Mouse (Mus musculus) midbrain, embryonic 16.5 days (tissue): ENCODE results near the gene Grtp1. TPM values are rescaled to one million over a fixed set of nuclear protein-coding genes. Genes with fewer than 3 reads are reported as not detected.

ENCODE experiments used
- ATAC-seq: fragments of 200-750 bp; cut with Nextera tagmentation; 2 replicates; pipeline ENCODE4 v1.8.0; 2017; ENCODE audit warnings: moderate TSS enrichment
- H3K27ac ChIP-seq: fragments of 300-500 bp; sonication (generic); 2 replicates; pipeline ENCODE4 v1.5.1; 2014; ENCODE audit warnings: mild to moderate bottlenecking, low read length, mixed read lengths
- H3K27me3 ChIP-seq: fragments of 300-500 bp; sonication (generic); 2 replicates; pipeline ENCODE4 v1.6.1; 2014; ENCODE audit warnings: low read depth, low read length, mixed read lengths; ENCODE audit not compliant: control insufficient read depth, insufficient read depth
- H3K36me3 ChIP-seq: fragments of 300-500 bp; sonication (generic); 2 replicates; pipeline ENCODE4 v1.6.1; 2014; ENCODE audit warnings: mild to moderate bottlenecking, low read length, moderate library complexity, mixed read lengths; ENCODE audit not compliant: control insufficient read depth, insufficient read depth
- H3K4me1 ChIP-seq: fragments of 300-500 bp; sonication (generic); 2 replicates; pipeline ENCODE4 v1.6.1; 2014; ENCODE audit warnings: mild to moderate bottlenecking, low read length, mixed read lengths; ENCODE audit not compliant: control insufficient read depth, insufficient read depth
- H3K4me2 ChIP-seq: fragments of 300-500 bp; sonication (generic); 2 replicates; pipeline ENCODE4 v1.6.1; 2014; ENCODE audit warnings: mild to moderate bottlenecking, low read length, mixed read lengths
- H3K4me3 ChIP-seq: fragments of 300-500 bp; sonication (generic); 2 replicates; pipeline ENCODE4 v1.5.1; 2014; ENCODE audit warnings: low read depth, mild to moderate bottlenecking, low read length, moderate library complexity, mixed read lengths
- H3K9ac ChIP-seq: fragments of 300-500 bp; sonication (generic); 2 replicates; pipeline ENCODE4 v1.6.1; 2014; ENCODE audit warnings: low read depth, low read length, mixed read lengths
- H3K9me3 ChIP-seq: fragments of 300-500 bp; sonication (generic); replicated peaks from 2 replicates; pipeline ENCODE4 v1.6.1; 2014; ENCODE audit warnings: mild to moderate bottlenecking, low read length, mixed read lengths; ENCODE audit not compliant: control insufficient read depth, poor library complexity, severe bottlenecking
- whole genome bisulfite sequencing: fragments of 180-500 bp; shearing (Covaris S2); extraction: QIAGEN DNeasy Blood & Tissue Kit; methylation state at CpG from one replicate; pipeline ENCODE4 v1.1.7; 2014; 5-methylcytosine and 5-hydroxymethylcytosine counted together
- polyA plus RNA-seq: library from polyadenylated mRNA; unstranded; fragments of >200 nt; fragmentation: Nextera tagmentation; extraction: Ambion mirVana; gene quantifications from 2 replicates; pipeline ENCODE4 v1.2.1, GENCODE M21; 2015

Grtp1 gene
- polyA plus RNA-seq, 1 experiment from 2014 or later: 16.9 TPM

- no peak overlapping the region for H3K27ac ChIP-seq
- no peak overlapping the region for H3K9ac ChIP-seq
- H3K36me3 ChIP-seq: peaks cover 47% of the 10 kb centered on the region
- H3K4me2 ChIP-seq: no peak overlapping the region
- H3K4me3 ChIP-seq: no peak overlapping the region
- H3K27me3 ChIP-seq: no peaks in the 10 kb centered on the region
- no peaks in the 10 kb centered on the region for H3K9me3 ChIP-seq
- H3K4me1 ChIP-seq: no peaks in the 10 kb centered on the region
- 89% methylated on average over 4 of the region's 4 CpGs for WGBS
- no peak for ATAC-seq
These were observed 26.1 kb downstream of the Grtp1 start for GRCm38 (mm10) chr8:13174305-13174704.

GRCm38 (mm10) chr8:13170510-13170909 lies 29.9 kb downstream of the Grtp1 start:
- Histone ChIP-seq H3K9ac (no peak overlapping the region), H3K4me1 (no peaks in the 10 kb centered on the region), H3K27me3 (no peaks in the 10 kb centered on the region), H3K36me3 (peaks cover 46% of the 10 kb centered on the region), H3K27ac (no peak overlapping the region), H3K4me3 (no peak overlapping the region), H3K9me3 (no peaks in the 10 kb centered on the region), H3K4me2 (no peak overlapping the region)
- no peak for ATAC-seq
- 83% methylated on average over 1 of the region's 1 CpGs for WGBS

- Histone ChIP-seq H3K4me2 (no peak overlapping the region), H3K9me3 (no peaks in the 10 kb centered on the region), H3K9ac (no peak overlapping the region), H3K27me3 (no peaks in the 10 kb centered on the region), H3K4me1 (peaks cover 27% of the 10 kb centered on the region), H3K36me3 (peaks cover 11% of the 10 kb centered on the region; the same call in 1 of the 2 replicates), H3K4me3 (no peak overlapping the region), H3K27ac (no peak overlapping the region)
- 93% methylated on average over 5 of the region's 5 CpGs for WGBS
- no peak for ATAC-seq
These were observed 36.1 kb downstream of the Grtp1 start for GRCm38 (mm10) chr8:13164361-13164760.

- H3K27me3 ChIP-seq: no peaks in the 10 kb centered on the region
- WGBS: 87% methylated on average over 1 of the region's 1 CpGs
- H3K9ac ChIP-seq: no peak overlapping the region
- ATAC-seq: no peak
- no peak overlapping the region for H3K4me3 ChIP-seq
- H3K36me3 ChIP-seq: peaks cover 11% of the 10 kb centered on the region; the same call in 1 of the 2 replicates
- peaks cover 28% of the 10 kb centered on the region for H3K4me1 ChIP-seq
- H3K9me3 ChIP-seq: no peaks in the 10 kb centered on the region
- no peak overlapping the region for H3K4me2 ChIP-seq
- no peak overlapping the region for H3K27ac ChIP-seq
These were observed 36.9 kb downstream of the Grtp1 start for GRCm38 (mm10) chr8:13163563-13163962.

GRCm38 (mm10) chr8:13162098-13162497 lies 38.3 kb downstream of the Grtp1 start:
- Histone ChIP-seq H3K27ac (no peak overlapping the region), H3K36me3 (peaks cover under 1% of the 10 kb centered on the region; the same call in 1 of the 2 replicates), H3K9me3 (no peaks in the 10 kb centered on the region), H3K9ac (no peak overlapping the region), H3K4me3 (no peak overlapping the region), H3K4me1 (peaks cover 30% of the 10 kb centered on the region), H3K27me3 (no peaks in the 10 kb centered on the region), H3K4me2 (no peak overlapping the region)
- 72% methylated on average over 6 of the region's 6 CpGs for WGBS
- ATAC-seq: no peak

- H3K9ac ChIP-seq: peak overlapping the region; percentile 97
- ATAC-seq: no peak
- peaks cover 30% of the 10 kb centered on the region for H3K4me1 ChIP-seq
- no peak overlapping the region for H3K27ac ChIP-seq
- H3K4me3 ChIP-seq: peak overlapping the region; percentile 100; the same call in 1 of the 2 replicates
- H3K9me3 ChIP-seq: no peaks in the 10 kb centered on the region
- peak overlapping the region; percentile 88 for H3K4me2 ChIP-seq
- 87% methylated on average over 3 of the region's 3 CpGs for WGBS
- no peaks in the 10 kb centered on the region for H3K27me3 ChIP-seq
- H3K36me3 ChIP-seq: no peaks in the 10 kb centered on the region
These were observed 39.7 kb downstream of the Grtp1 start for GRCm38 (mm10) chr8:13160691-13161090.

GRCm38 (mm10) chr8:13159377-13159881 lies 41.0 kb downstream of the Grtp1 start:
- peak overlapping the region; percentile 100 for H3K4me3 ChIP-seq
- H3K9ac ChIP-seq: peak overlapping the region; percentile 97
- peak overlapping the region; percentile 76 for H3K27ac ChIP-seq
- WGBS: 1% methylated on average over 37 of the region's 49 CpGs
- no peaks in the 10 kb centered on the region for H3K36me3 ChIP-seq
- H3K9me3 ChIP-seq: no peaks in the 10 kb centered on the region
- ATAC-seq: peak; percentile 76
- H3K4me2 ChIP-seq: peak overlapping the region; percentile 88
- no peaks in the 10 kb centered on the region for H3K27me3 ChIP-seq
- H3K4me1 ChIP-seq: peaks cover 30% of the 10 kb centered on the region

- peak within 1 kb of the TSS; percentile 97 for H3K9ac ChIP-seq
- peaks cover 30% of the 10 kb centered on the region for H3K4me1 ChIP-seq
- 1% methylated on average over 46 of the region's 50 CpGs for WGBS
- H3K27ac ChIP-seq: peak within 1 kb of the TSS; percentile 79
- no peaks in the 10 kb centered on the region for H3K27me3 ChIP-seq
- H3K9me3 ChIP-seq: no peaks in the 10 kb centered on the region
- no peaks in the 10 kb centered on the region for H3K36me3 ChIP-seq
- peak within 1 kb of the TSS; percentile 88 for H3K4me2 ChIP-seq
- ATAC-seq: peak; percentile 96
- H3K4me3 ChIP-seq: peak within 1 kb of the TSS; percentile 100
These were observed 41.6 kb downstream of the Grtp1 start, which contains the start of gene Lamp1 for GRCm38 (mm10) chr8:13158718-13159376. Lamp1 (plus strand) TSS chr8:13159161.

GRCm38 (mm10) chr8:13156327-13157097 lies 43.9 kb downstream of the Grtp1 start:
- Histone ChIP-seq H3K9ac (no peak overlapping the region), H3K4me3 (no peak overlapping the region), H3K4me1 (peaks cover 20% of the 10 kb centered on the region), H3K9me3 (no peaks in the 10 kb centered on the region), H3K27me3 (no peaks in the 10 kb centered on the region), H3K36me3 (no peaks in the 10 kb centered on the region), H3K4me2 (no peak overlapping the region), H3K27ac (no peak overlapping the region)
- ATAC-seq: no peak
- 74% methylated on average over 12 of the region's 12 CpGs for WGBS
